Mouse (Mus musculus): ENCODE results near the gene Haspin. TPM values are rescaled to one million over a fixed set of nuclear protein-coding genes. Genes with fewer than 3 reads are reported as not detected.
"Not testable (repeated sequence)": the region's sequence is repeated elsewhere in the genome, so short reads cannot be mapped to it uniquely, and the experiment has no call there.

Gene Haspin
- polyA plus RNA-seq, 1 experiment from 2014 or later, result 4.0 TPM

DNA sequence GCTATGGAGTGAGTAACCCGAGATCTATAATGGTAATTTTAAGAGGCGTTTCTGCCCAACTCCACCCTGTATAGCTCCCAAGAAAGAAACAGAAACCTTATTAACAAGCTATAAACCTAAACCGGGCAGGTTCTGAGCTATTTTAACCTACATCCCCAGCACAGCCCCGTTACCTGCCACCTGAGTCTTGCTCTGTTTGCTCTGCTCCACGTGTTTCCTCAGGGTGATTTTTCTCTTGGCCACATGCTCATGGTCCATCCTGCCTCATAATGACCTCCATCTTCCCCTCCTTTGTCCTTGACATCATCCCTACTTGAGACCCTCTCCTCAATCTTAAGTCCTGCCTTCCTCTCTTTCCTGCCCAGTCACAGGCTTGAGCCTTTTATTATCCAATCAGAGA lies 3.9 kb downstream of the Haspin start:
- no peak overlapping the region for H3K9ac ChIP-seq
- H3K27me3 ChIP-seq, result no peaks in the 10 kb centered on the region
- peaks cover 14% of the 10 kb centered on the region for H3K4me1 ChIP-seq (replicated peaks)
- ATAC-seq (ENCODE audit: low FRiP score, low read depth), result no peak
- H3K9me3 ChIP-seq, result no peaks in the 10 kb centered on the region
- WGBS, result 95% methylated on average over 5 of the region's 5 CpGs
- no peak overlapping the region for H3K27ac ChIP-seq (replicated peaks)
- no peak overlapping the region for H3K4me3 ChIP-seq
- H3K4me2 ChIP-seq, result no peak overlapping the region
- no peaks in the 10 kb centered on the region for H3K36me3 ChIP-seq

DNA sequence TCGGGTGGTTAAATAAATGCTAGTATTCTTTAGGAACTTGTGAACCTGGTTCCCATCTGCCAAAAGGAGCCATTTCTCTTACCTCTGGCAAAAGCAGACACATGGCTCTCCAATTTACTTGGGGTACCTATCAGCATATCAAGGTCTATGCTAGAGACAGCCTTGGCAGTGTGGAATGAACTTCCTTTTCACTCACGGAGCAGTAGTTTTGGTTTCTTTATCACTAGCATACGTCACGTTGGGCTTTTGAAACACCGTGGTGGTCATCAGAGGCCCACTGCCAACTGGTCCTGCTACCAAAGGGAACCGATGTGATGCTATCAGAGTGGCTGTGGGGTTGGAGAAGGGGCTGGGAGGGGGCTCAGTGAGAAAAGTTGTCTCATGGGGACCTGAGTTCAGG lies 5.1 kb downstream of the Haspin start:
- H3K9ac ChIP-seq, result no peak overlapping the region
- no peak overlapping the region for H3K4me3 ChIP-seq
- H3K9me3 ChIP-seq, result no peaks in the 10 kb centered on the region
- peaks cover 9% of the 10 kb centered on the region for H3K4me1 ChIP-seq (replicated peaks)
- H3K27ac ChIP-seq (replicated peaks), result no peak overlapping the region
- H3K27me3 ChIP-seq, result no peaks in the 10 kb centered on the region
- no peak overlapping the region for H3K4me2 ChIP-seq
- no peak for ATAC-seq (ENCODE audit: low FRiP score, low read depth)
- no peaks in the 10 kb centered on the region for H3K36me3 ChIP-seq
- 96% methylated on average over 6 of the region's 6 CpGs for WGBS

DNA sequence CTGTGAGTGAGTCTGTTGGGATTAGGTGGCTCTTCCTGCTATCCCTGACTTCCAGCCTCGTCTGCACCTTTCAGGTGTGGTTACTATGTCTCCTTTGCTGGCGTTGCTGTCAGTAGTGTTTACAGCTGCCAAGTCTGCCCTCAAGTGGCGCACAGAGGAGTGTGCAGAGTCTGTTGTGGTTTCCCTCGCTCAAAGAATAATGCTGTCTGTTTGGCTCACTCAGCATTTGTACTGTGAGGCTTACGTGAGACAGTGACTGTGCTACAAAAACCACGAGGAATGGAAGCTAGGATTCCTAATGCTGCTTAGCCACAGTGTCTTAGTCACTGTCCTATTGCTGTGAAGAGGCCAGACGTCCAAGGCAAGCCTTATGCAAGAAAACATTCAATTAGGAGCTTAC lies 7.1 kb downstream of the Haspin start:
- Histone ChIP-seq H3K9me3 (no peaks in the 10 kb centered on the region), H3K9ac (no peak overlapping the region), H3K4me1 (replicated peaks) (no peaks in the 10 kb centered on the region), H3K27ac (replicated peaks) (no peak overlapping the region), H3K27me3 (no peaks in the 10 kb centered on the region), H3K4me2 (no peak overlapping the region), H3K36me3 (no peaks in the 10 kb centered on the region), H3K4me3 (no peak overlapping the region)
- no peak; the same call in 1 of the 2 replicates for ATAC-seq (ENCODE audit: low FRiP score, low read depth)
- 84% methylated on average over 7 of the region's 7 CpGs for WGBS

- H3K4me2 ChIP-seq, result no peak overlapping the region
- 84% methylated on average over 6 of the region's 6 CpGs for WGBS
- no peak overlapping the region for H3K4me3 ChIP-seq
- H3K9ac ChIP-seq, result no peak overlapping the region
- no peaks in the 10 kb centered on the region for H3K4me1 ChIP-seq (replicated peaks)
- no peaks in the 10 kb centered on the region for H3K36me3 ChIP-seq
- no peak for ATAC-seq (ENCODE audit: low FRiP score, low read depth)
- H3K27me3 ChIP-seq, result no peaks in the 10 kb centered on the region
- H3K9me3 ChIP-seq, result no peaks in the 10 kb centered on the region
- no peak overlapping the region for H3K27ac ChIP-seq (replicated peaks)
These were observed 11.6 kb downstream of the Haspin start for GRCm38 (mm10) chr11:73126495-73126894.

GRCm38 (mm10) chr11:73111414-73111813 lies 26.7 kb downstream of the Haspin start:
- Histone ChIP-seq H3K27me3 (no peaks in the 10 kb centered on the region), H3K27ac (replicated peaks) (no peak overlapping the region), H3K36me3 (no peaks in the 10 kb centered on the region), H3K9ac (no peak overlapping the region), H3K4me1 (replicated peaks) (no peaks in the 10 kb centered on the region), H3K4me2 (no peak overlapping the region), H3K4me3 (no peak overlapping the region), H3K9me3 (no peaks in the 10 kb centered on the region)
- WGBS, result 71% methylated on average over 6 of the region's 6 CpGs
- ATAC-seq (ENCODE audit: low FRiP score, low read depth), result no peak

DNA sequence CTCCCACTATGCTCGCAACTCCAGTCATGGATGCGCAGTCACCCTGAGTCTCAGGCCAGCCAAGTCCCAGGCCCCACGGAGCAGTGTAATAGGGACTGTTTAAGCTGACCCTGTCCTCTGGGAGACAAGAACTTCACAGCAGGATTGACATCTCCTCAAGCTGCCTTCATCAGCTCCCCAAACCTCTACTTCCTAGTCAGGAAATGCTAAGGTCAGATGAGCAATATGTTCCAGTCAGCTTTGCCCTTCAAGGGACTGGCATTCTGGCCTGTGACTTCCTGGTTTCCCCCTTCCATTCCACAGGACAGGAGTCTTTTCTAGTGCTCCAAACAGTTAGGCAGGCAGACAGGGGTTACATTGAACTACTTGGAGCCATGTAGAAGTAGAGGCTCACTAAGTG lies 28.2 kb downstream of the Haspin start:
- WGBS, result 83% methylated on average over 3 of the region's 3 CpGs
- no peaks in the 10 kb centered on the region for H3K4me1 ChIP-seq (replicated peaks)
- H3K27me3 ChIP-seq, result no peaks in the 10 kb centered on the region
- no peak for ATAC-seq (ENCODE audit: low FRiP score, low read depth)
- no peak overlapping the region for H3K4me2 ChIP-seq
- no peaks in the 10 kb centered on the region for H3K9me3 ChIP-seq
- H3K4me3 ChIP-seq, result no peak overlapping the region
- H3K9ac ChIP-seq, result no peak overlapping the region
- H3K27ac ChIP-seq (replicated peaks), result no peak overlapping the region
- no peaks in the 10 kb centered on the region for H3K36me3 ChIP-seq

DNA sequence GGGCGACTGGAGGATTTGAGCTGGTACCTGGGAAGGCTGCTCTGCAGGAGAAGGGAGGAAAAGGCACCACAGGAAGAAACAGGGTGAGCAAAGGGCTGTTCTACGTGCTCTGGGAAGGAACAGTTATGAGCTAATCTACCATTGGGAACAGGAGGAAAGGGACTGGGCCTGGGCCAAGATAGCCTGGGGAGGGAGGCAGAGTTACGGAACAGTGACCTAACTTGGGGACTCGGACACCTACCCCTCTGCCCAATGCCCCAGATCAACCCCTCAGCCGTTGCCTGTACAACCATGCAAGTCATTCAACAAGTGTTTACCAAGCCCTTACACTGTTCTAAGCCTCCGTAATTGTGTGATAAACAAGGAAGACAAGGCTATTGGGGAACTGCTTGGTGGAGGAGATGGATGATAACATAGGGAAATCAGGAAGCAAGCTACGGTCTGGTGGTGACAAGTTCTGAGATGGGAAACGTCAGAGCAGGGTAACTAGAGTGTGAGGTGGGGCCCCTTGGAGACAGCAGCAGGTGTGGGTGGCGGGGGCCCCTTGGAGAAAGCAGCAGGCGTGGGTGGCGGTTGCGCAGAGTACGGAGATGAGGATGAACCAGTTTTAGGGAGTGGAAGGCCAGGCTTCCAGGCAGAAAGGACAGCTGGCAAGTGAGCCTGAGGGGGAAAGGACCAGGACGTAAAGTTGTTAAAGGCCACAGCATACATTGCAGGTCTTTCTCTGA lies 29.0 kb downstream of the Haspin start:
- 86% methylated on average over 14 of the region's 14 CpGs for WGBS
- Histone ChIP-seq H3K4me1 (replicated peaks) (no peaks in the 10 kb centered on the region), H3K4me2 (no peak overlapping the region), H3K27me3 (no peaks in the 10 kb centered on the region), H3K36me3 (no peaks in the 10 kb centered on the region), H3K9me3 (no peaks in the 10 kb centered on the region), H3K4me3 (no peak overlapping the region), H3K9ac (no peak overlapping the region), H3K27ac (replicated peaks) (no peak overlapping the region)
- no peak; the same call in 1 of the 2 replicates for ATAC-seq (ENCODE audit: low FRiP score, low read depth)

- no peaks in the 10 kb centered on the region for H3K9me3 ChIP-seq
- H3K4me2 ChIP-seq, result no peak overlapping the region
- no peaks in the 10 kb centered on the region for H3K27me3 ChIP-seq
- no peak overlapping the region for H3K27ac ChIP-seq (replicated peaks)
- WGBS, result 77% methylated on average over 5 of the region's 5 CpGs
- no peak overlapping the region for H3K4me3 ChIP-seq
- no peak for ATAC-seq (ENCODE audit: low FRiP score, low read depth)
- no peaks in the 10 kb centered on the region for H3K36me3 ChIP-seq
- no peak overlapping the region for H3K9ac ChIP-seq
- H3K4me1 ChIP-seq (replicated peaks), result no peaks in the 10 kb centered on the region
These were observed 29.7 kb downstream of the Haspin start for GRCm38 (mm10) chr11:73108195-73108897.

- ATAC-seq (ENCODE audit: low FRiP score, low read depth), result not testable (repeated sequence)
- WGBS, result 44% methylated on average over 3 of the region's 3 CpGs
These were observed 30.7 kb downstream of the Haspin start for GRCm38 (mm10) chr11:73107358-73107757.

DNA sequence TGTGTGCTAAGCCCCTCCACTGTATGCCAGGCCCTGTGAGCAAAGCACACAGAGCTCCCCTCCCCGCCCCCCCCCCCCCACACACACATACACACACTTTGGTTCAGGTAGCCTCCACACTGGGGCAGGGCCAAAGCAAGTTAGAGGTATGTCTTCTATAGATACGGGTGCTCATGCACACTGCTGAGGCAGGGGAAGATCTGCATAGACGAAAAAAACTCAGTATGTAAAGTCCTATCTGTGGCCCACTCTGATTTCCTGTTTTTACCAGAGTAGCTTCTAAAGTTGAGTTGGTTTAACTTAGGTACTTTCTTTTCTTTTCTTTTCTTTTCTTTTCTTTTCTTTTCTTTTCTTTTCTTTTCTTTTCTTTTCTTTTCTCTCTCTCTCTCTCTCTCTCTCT lies 32.8 kb downstream of the Haspin start:
- ATAC-seq (ENCODE audit: low FRiP score, low read depth), result no peak
- Histone ChIP-seq H3K4me2 (no peak overlapping the region), H3K4me1 (replicated peaks) (no peaks in the 10 kb centered on the region), H3K36me3 (no peaks in the 10 kb centered on the region), H3K27me3 (no peaks in the 10 kb centered on the region), H3K4me3 (no peak overlapping the region), H3K9ac (no peak overlapping the region), H3K27ac (replicated peaks) (no peak overlapping the region), H3K9me3 (no peaks in the 10 kb centered on the region)
- WGBS, result 82% methylated on average over 2 of the region's 3 CpGs

More at GRCm38 (mm10) chr11:73107358-73107757, 30.7 kb downstream of the Haspin start:
- H3K27ac ChIP-seq (replicated peaks); H3K4me3 ChIP-seq; H3K27me3 ChIP-seq; H3K9me3 ChIP-seq; H3K4me1 ChIP-seq (replicated peaks); H3K36me3 ChIP-seq; H3K9ac ChIP-seq; H3K4me2 ChIP-seq: not testable (repeated sequence)

- no peaks in the 10 kb centered on the region for H3K4me1 ChIP-seq (replicated peaks)
- H3K9ac ChIP-seq, result no peak overlapping the region
- H3K27me3 ChIP-seq, result no peaks in the 10 kb centered on the region
- H3K27ac ChIP-seq (replicated peaks), result no peak overlapping the region
- H3K4me3 ChIP-seq, result no peak overlapping the region
- no peak overlapping the region for H3K4me2 ChIP-seq
- no peak for ATAC-seq (ENCODE audit: low FRiP score, low read depth)
- 85% methylated on average over 4 of the region's 4 CpGs for WGBS
- H3K9me3 ChIP-seq, result no peaks in the 10 kb centered on the region
- no peaks in the 10 kb centered on the region for H3K36me3 ChIP-seq
These were observed 36.8 kb downstream of the Haspin start for GRCm38 (mm10) chr11:73101308-73101707.

DNA sequence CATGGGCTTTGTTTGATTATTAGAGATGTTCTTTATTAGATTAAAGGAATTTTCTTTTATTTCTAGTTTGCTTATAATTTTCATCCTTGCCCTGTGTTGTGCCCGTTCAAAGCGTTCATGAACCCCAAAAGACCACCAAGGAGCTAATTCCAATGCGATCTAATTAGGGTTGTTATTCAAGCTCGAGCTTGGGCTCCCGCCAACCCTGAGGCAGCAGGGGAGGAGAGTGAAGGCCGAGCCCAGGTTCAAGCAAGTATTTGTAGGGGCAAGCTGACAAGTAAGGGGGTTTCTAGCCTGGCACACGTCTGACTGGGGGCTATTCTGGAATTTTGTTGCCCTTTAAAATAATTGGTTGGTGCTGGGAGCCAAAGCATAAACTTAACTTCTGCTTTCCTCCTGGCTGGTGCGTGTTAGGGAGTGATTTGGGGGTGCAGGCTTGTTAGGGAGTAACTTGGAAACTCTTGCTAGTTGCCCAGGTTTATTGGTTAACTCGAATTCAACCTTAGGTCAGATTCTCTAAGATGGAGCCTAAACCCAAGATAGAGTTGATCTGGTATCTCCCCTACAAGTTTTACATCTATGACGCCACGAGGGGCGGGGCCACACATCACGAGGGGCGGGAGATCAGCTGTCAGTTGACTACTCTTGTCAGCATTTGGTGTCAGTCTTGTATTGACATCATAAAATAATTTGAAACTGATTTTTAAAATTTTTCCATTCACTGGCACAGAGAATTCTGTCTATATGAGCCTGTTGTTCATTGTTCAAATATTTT lies 37.9 kb downstream of the Haspin start:
- WGBS, result 61% methylated on average over 14 of the region's 14 CpGs
- H3K4me2 ChIP-seq, result no peak overlapping the region
- H3K9me3 ChIP-seq, result no peaks in the 10 kb centered on the region
- H3K4me1 ChIP-seq (replicated peaks), result no peaks in the 10 kb centered on the region
- H3K4me3 ChIP-seq, result no peak overlapping the region
- H3K36me3 ChIP-seq, result no peaks in the 10 kb centered on the region
- H3K27ac ChIP-seq (replicated peaks), result no peak overlapping the region
- no peaks in the 10 kb centered on the region for H3K27me3 ChIP-seq
- no peak overlapping the region for H3K9ac ChIP-seq
- no peak for ATAC-seq (ENCODE audit: low FRiP score, low read depth)

Measured in hindbrain, embryonic 15.5 days (tissue).